Mouse (Mus musculus): ENCODE data around the gene Slc18a3. TPM values are rescaled to one million over a fixed set of nuclear protein-coding genes. Genes with fewer than 3 reads are reported as not detected.
A peak's percentile ranks its signal among the peaks of the same experiment; 100 is the strongest.

The Slc18a3 gene
- total RNA-seq (2022) = 1 to 10 TPM; 2.7 to 3.9 (median 3.1) TPM

DNA sequence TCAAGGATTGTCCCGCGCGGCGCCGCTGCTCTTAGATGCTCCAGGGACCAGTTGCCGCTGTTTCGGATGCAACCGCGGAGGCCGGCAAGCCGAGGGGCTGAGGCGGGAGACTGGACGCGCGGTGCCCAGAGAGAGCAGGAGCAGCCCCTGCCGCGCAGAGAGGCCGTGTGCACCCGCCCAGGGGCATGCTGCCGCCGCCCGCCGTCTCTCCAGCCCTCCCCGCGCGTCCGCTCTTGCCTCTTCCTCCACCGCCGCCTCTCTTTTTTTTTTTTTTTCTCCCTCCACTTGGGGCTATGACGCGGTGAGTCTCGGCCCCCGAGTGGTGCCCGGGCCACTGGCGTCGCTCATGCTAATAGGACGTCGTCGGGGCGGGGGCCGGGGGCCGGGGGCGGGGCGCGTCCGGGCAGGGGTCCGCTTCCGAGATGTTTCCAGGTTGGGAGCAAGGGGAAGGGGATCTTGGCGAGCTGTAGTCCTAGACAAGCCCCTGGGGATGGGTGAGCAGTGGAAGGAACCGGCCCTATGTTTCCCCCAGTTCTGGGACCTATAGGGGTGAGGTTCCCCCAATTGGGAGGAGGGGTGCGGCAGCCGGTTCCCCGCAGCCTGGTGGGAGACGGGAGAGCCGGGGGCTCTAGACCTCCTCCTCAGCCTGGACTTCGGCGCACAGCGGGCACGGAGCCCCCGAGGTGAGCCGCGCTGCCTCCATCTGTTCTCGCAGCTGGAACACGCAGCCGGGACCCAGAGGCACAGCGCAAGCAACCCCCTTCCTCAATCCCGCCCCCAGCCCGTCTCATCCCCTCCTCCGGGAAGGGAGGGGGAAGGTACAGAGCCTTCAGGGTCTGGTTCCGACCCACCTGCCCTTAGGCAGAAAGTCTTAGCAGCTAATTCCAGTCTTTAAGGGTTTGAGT, at the start of gene Slc18a3:
Slc18a3 (minus strand) TSS at position 250 of the 905 bp plus-strand sequence.
- DNase-seq (ENCODE audit: low spot score in 2 of 2) = no peak

DNA sequence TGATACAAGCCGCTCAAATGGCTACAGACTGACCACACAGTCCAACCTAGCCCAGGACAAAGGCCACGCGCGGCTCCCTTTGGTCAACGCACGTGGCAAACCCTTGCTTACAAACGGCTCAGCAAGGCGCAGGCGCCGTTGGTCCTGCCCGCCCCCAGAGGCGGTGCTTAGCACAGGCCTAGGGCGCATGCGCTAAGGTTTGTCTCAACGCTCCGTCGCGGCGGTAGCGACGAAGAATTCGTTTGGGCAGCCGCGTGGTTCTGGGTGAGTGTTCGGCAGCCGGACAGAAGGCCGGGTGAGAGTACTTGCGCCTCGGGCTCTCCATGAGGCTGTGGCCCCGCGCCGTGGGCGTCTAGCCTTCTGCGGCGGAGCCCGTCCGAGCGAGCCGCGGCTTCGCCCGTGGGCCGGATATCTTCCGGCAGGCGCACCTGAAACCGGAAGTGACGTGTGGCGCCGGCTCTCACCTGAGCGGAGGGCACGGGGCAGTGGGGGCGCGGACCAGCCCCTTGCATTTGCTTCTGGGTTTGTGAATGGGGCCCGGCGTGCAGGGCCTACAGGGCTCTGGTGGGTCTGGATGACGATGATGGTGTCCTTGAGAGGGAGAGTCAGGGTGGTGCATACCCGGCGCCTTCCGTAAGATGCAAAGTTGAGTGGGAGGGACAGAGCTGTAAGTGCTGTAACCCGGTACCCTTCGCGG, 48.8 kb upstream of the Slc18a3 start, which contains the start of gene Ercc6:
Ercc6 (plus strand) TSS at position 186 of the 697 bp plus-strand sequence.
- peak; percentile 79 to 92 for DNase-seq (ENCODE audit: low spot score in 2 of 2)

DNA sequence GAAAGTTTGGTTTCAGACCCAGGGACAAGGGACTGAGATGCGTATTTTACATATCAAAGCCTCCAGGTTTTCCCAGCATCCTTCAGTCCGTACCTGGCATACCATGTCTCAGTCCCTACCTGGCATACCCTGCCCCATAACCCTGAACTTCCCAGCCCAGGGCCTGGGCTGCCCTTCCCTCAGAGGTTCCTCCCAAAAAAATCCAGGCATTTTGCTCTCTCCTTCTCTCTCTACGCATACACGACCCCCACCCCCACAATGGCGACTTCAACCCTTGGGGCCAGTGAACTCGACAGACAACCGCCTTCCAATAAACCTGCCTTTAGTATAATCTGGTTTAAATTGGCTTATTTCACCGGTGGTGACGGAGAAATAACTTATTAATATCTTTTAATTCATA, 48.3 kb upstream of the Slc18a3 start:
- no peak for DNase-seq (ENCODE audit: low spot score in 2 of 2)

DNA sequence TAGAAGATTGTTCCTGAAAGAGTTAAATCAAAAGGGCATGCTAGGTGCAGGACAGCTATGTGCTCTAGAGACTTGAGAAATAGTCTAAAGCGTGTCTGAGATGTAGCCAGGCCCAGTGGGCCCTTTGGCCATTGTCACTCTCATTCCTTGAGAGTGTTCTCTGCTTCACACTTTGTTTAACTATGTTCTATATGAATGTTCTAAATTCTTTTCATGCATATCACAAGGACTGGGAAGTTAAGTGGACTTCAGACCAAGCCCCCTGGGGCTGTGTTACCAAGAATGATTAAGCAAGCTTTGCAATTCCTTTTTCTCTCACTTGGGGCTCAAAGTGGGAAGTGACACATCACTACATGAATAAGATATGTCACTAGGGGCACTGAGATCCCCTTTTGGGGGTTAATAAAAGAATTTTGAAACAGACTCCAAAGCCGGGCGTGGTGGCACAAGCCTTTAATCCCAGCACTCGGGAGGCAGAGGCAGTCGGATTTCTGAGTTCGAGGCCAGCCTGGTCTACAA, 44.9 kb upstream of the Slc18a3 start:
- DNase-seq (ENCODE audit: low spot score in 2 of 2) = no peak

DNA sequence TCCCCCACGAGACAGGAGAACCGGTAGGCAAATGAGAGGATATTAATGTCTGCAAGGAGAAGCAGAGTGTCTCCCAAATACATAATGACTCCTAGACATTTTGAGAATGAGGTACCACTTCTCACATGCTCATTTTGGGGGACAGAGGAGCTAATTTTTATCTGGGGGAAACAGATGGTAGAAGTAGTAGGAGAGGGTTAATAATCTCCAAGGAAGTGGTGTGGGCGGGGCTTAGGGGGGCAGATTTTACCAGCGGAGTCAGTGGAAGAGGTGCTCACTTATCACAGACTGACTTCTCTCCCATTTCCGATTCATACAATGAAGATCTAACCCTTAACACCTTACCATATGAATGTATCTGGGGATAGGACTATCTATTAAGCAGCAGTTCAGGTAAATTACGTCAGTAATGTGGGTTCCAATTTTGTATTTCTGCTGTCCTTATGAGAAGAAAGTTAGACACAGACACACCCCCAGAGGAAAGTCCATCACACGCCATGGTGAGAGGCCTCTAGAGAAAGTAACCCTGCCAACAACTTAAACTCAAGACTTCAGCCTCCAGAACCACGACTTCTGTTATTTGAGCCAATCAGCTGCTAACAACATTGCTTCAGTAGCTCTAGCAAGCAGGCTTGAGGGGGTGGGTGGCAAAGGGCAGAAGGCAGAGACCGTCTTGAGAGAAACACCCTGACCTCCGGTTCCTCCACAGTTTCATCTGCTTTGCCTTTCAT, 43.6 kb upstream of the Slc18a3 start:
- no peak for DNase-seq (ENCODE audit: low spot score in 2 of 2)

DNA sequence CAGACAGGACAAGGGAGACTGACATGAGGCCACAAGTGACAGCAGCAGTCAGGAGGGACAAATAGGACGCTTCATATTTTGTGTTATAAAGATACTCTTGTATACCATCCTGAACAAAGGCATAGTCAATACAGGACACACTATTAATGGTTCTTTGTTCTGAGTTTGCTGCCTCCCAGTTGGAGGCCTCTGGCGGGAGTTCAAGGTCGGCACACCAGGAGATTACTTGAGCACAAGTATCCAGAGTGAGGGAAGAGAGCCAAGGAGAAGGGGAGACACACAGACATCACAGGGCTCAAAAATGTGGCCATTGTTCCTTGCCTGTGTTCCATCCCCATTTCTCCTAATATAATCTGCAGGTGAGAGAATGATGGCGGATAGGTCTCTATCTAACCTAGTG, 42.6 kb upstream of the Slc18a3 start:
- no peak for DNase-seq (ENCODE audit: low spot score in 2 of 2)

DNA sequence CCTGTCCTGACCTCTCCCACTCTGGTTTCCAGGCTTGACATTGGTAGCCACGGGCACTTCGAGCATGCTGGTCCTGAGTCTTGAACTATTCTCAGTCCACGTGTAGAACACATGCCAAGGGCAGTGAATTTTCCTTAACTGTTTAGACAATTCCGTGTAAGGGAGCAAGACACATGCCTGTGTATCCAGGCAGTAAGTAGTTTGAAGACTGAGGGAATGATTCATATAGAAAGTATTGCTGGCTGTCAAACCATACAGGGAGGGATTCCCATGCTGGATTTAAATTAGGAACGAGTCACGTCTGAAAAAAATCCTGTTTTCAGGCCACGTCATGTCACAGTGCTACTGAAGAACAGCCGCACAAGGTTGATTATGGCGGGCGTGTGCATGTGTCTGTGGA, 41.7 kb upstream of the Slc18a3 start:
- no peak for DNase-seq (ENCODE audit: low spot score in 2 of 2)

DNA sequence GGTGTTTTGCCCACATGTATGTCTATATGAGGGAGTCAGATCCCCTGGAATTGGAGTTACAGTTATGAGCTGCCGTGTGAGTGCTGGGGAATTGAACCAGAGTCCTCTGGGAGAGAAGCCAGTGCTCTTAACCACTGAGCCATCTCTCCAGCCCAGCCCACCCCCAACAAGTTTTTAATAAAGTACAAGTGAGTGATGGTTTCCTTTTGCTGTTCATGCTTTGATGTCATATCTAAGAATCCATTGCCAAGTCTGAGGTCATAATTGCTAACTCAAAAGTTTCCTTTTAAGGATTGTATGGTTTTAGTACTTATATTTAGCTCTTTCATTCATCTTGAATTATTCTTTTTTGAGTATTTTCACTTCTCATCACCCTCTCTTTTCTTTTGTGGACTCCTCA, 39.2 kb upstream of the Slc18a3 start:
- no peak for DNase-seq (ENCODE audit: low spot score in 2 of 2)

DNA sequence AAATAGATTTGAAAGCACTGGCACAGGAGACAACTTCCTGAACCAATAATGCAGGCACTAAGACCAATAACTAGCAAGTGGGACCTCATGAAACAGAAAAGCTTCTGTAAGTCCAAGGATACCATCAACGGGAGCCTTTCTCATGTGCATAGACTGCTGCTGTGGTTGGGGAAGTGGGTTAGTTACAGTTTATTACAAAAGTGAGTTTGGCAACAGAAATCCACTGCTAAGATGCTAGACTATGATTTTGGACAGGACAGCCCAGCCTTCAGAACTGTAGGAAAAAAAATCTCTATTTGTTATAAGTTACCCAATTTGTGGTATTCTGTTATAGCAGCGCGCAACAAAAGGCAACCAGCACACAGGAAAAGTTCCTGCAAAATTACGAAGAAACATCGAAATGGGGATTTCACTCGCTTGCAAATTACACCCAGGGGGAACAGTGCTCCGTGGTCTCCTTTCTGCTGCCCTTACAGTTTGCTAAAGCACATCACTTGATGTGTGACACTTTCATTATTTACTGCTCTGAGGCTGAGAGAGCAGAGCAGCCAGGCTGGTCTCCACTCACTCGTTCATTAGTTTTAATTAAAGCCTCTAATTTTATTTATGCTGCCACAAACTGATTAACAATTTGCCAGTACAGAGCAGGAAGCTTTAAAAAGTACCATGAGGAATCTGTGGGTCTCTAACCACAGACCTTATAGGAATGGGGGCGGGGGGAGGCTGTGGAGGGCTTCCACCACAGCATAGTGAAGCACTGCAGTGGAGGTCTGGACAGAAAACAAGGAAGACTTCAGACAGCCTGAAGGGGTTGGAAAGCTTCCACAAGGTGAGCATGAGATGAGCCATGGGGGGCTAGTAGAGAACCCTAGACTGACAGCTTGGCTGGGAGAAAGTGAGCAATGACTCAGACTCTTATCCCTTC, 38.4 kb upstream of the Slc18a3 start:
- no peak for DNase-seq (ENCODE audit: low spot score in 2 of 2)

DNA sequence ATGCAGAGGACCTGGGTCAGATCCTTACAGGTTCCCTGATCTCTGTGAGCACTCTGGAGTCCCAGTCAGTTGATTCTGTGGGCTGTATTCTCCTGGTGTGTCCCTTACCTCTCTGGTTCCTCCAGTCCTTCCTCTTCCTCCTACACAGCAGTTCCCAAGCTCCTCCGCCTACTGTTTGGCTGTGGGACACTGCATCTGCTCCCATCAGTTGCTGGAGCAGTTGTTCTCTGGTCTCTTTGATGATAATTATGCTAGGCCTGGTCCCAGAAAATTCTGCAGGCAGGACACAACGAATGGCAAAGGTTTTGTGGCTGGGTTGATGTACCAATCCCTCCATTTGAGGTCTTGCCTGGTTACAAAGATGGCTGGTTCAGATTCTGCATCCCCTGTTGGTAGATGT, 36.7 kb upstream of the Slc18a3 start:
- no peak for DNase-seq (ENCODE audit: low spot score in 2 of 2)

DNA sequence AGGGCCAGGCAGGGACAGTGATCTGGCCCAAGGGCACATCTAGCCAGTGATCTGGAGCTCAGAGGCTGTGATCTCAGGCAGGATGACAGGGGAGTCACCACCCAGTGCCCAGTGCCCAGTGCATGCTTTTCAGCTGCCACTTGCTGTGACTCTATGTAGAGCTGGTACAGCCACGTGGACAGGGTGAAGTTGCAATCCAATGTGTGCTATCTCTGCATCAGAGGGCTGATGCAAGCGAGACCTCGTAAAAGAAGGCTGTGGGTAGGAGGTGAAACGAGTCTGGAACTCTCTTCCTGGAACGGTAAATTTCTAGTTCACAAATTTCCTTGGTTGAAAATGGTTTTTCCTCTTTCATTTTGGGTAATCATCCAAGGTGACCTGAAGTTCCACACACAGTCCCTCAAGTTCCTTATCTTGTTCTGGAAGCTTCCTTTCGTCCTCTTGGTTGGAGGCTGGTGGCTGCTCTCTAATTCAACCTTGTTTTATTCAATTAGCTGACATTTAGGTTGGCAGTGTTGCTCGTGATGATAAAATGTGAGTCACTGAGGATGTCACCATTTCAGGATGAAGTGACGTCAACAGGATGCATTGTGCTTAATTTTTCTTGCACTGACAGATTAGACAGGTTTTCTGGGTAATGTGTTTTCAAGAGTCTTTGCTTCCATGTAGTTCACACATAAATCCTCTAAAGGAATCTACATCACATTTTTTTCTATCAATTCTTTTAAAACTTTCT, 31.6 kb upstream of the Slc18a3 start:
- DNase-seq (ENCODE audit: low spot score in 2 of 2) = no peak

DNA sequence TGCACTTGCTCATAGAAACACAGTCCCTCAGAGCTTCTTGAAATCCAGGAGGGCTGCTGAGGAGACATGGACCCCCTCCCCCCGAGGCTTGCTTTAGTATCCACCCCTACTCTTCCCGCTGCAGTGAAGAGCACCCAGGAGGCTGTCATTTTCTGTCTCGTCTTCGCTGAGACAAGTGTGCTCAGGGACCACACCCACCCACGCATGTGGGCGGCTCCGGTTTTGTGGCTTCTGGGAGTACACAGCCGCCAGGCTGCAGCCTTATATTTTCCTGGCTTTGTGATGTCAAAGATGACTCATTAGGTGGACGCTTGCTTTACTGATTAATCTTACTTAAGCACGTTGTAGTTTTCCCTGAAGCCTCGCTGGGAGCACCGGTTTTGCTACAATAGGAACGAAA, 27.9 kb upstream of the Slc18a3 start:
- DNase-seq (ENCODE audit: low spot score in 2 of 2) = peak in 1 of 2 experiments; percentile 47

DNA sequence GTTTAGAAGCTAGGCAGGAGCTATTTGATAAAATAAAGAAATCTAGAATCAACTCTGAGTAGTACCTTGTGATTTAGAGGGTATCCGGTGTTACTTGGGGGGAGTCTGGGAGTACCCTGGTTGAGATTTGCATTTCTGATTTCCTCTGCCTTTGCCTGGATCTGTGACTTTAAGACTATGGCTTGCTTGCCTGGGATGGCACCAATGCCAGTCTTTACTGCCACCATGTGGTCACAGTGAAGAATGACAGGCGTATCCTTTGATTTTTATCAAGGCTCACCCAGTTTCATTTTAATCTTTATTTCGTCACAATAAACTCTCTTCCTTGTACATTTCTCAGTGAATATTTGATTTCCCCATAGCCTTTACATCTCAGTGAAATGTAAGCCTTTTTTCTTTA, 17.4 kb upstream of the Slc18a3 start:
- DNase-seq (ENCODE audit: low spot score in 2 of 2) = no peak

DNA sequence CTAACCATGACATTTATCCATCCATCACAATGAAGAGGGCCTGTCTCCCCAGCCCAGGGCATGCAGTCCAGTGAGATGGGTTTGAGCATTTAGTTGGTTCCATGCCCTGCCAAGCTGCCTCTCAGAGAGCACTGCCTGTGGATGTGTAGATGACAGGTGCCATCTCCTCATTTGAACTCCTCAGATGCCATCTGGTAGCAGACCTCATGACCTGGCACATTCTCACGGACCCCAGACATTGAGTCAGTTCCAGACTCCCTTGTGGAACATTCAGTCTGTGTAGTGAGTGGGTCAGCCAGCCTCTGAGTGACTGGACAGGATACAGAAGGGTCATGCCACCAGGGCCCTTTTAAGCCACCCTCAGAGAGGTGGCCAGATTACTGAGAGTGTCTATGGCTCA, 12.9 kb upstream of the Slc18a3 start:
- DNase-seq (ENCODE audit: low spot score in 2 of 2) = no peak

DNA sequence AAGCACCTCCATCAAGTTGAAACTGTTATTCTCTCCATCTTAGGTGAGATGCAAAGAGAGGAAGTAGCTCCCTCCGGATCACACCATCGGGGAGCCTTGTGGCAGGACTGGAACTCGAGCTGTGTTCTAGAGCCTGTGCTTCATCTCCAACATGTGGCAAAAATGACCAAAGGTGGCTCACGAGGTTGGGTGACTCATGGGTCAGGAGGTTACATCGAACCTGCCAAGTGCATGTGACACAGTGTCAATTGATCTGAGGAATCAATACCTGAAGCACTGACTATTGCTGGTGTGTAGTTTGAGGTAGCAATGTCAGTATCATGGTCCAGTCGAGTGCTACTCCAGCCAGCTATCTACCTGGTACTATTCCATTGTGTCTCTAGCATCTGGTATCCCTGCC, 11.9 kb upstream of the Slc18a3 start:
- no peak for DNase-seq (ENCODE audit: low spot score in 2 of 2)

DNA sequence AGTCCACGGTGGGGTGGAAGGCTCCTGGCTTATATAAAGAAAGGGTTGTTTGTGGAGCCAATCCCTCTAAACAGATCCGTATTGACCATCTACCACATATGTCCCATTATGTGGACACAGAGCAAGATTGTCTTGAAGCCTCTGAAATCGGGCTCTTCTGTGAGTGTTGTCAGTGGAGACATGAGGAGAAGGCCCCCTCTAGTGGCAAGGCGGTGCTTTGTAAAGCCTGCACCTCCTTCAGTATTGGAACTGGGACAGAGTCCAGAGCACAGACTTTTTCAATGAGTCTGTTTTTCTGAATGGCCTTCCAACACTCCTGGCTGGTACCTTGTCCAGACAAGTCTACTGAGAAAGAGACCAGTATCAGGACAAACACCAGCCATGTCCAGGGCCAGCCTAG, 8.3 kb upstream of the Slc18a3 start:
- DNase-seq (ENCODE audit: low spot score in 2 of 2) = peak; percentile 32 to 36

DNA sequence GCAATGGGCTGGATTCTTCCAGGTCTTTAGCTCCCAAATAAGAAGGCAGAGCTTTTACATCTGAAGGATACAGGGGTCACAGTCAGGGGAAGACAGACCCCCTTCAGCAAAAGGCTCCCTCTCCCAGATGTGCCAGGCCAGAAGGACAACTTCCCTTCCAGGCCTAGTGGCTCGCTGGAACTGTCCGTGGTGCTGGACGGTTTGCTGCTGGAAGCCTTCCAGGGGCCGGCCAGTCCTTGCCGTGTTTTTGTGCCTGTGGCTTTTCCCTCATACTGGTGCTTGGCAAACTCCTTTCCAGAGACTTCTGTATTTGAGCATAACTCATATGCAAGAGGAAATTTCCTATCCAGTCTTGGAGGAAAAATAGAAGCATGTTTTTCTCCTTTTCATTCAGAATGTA, 3.0 kb upstream of the Slc18a3 start:
- DNase-seq (ENCODE audit: low spot score in 2 of 2) = no peak

DNA sequence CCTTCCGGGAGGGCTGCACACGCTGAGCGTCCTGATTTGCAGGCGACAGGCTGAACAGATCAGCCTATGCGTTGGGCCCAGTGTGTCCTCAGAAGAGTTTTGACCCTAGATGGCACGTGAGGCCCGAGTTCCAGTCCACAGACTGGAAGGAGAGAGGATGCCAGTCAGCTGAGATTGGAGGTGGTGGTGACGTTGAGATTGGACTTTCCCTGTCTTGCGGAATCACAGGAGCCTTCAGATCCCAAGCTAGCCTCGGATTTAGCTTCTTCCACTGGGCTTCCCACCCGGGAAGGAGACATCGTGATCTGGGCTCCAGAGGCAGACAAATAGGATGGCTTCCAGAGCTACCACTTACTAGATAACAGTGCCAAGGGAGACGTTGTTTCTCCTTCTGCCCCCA, 1.2 kb upstream of the Slc18a3 start, which contains the start of gene Chat:
Chat (minus strand) TSS at position 101 of the 400 bp plus-strand sequence.
- DNase-seq (ENCODE audit: low spot score in 2 of 2) = no peak

DNA sequence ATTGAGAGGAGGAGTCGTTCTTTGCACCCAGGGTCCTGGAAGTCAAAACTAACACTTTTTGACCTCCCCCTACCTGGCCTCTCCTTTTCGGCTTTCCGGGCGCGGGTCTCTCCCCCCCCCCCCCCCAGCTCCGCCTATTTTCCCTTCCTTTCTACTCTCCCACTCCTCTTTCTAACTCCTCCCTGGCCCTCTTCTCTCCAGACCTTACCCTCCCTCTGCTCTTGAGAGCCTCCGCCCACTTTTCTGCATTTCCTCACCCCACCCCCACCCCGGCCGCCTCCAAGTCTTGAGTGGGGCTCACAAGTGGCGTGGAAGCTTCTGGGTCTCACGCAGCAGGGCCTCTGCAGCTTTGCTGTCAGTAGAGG, 838 bp upstream of the Slc18a3 start:
- no peak for DNase-seq (ENCODE audit: low spot score in 2 of 2)

All from left cerebral cortex, adult 8-10 months (tissue).